Mouse (Mus musculus) C2C12 (cell line): ENCODE measurements around the gene Nnmt.

Experiments
- CEBPB ChIP-seq: IDR thresholded peaks from one replicate; pipeline ENCODE4 v1.6.1; 2011; ENCODE audit warnings: low read depth, mild to moderate bottlenecking, control low read depth, moderate library complexity
- CTCF ChIP-seq: IDR thresholded peaks from one replicate; pipeline ENCODE4 v1.5.1; 2011; ENCODE audit not compliant: control insufficient read depth, insufficient read depth, insufficient read length
- MYOD1 ChIP-seq: IDR thresholded peaks from one replicate; pipeline ENCODE4 v1.6.1; 2011; ENCODE audit warnings: low read depth; ENCODE audit not compliant: control insufficient read depth, insufficient read length

DNA sequence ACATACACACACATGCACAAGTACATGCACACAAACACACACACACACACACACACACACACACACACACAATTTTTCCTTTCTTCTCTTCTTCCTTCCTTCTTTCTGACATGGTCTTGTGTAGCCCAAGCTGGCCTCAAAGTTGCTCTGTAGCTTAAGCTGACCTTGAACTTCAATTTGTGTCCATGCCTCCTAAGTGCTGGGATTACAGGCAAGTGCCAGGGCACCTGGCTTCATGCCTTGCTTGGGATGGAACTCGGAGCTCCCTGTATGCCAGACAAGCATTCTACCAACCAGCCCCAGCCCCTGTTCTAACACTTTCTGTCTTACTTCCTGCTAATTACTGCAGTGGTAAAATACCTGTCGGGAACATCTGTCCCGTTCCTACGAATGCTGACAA, 8.3 kb upstream of the Nnmt start:
- TF ChIP-seq CEBPB (no peak), CTCF (no peak), MYOD1 (no peak)
